Mouse (Mus musculus): ENCODE data around the gene Plekha8.

Plekha8 gene

DNA sequence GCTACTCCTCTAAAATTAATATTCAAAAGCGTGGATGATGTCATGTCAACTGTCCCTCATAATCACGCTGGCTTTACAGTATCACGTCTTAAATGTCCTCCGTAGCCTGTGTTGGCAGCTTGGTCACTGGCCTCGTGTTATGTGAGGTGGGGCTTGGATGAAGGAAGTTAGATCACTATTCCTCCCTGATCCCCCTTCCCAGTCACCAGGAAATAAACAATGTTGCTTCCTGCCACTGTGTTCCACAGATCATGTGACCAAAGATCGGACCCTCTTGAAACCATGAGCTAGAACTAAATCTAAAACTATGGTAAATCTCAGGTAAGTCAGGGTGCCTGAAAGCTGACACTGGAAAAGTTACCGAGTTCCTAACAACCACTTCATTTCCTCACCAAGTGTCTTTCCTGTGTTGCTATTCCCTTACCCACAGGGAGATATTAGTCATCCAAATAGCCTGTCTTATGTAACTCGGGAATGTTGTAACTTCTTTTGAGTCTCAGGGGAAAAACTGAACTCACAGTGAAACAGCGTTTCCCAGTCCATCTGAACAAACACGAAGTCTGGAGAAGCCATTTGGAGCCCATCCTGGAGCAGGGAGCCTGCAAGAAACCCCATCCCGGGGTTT is 60.7 kb downstream of the Plekha8 start:
- no peak for DNase-seq (ENCODE audit: low spot score)

DNA sequence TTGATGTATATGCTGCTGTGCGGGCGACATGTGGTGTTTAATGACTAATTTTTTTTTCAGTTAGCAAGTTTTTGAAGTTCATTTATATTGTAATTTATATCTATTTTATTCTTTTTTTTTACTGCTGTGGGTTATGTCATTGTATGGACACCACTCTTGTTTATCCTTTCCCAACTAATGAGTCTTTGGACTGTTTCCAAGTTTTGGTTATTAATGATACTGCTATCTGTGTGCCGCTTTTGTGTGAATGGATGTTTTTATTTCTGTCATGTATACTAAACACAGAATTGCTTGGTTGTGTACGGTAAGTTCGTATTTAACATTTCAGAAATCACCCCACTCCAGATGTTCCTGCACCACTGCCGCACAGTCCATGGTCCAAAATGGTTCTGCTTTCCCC is 63.0 kb downstream of the Plekha8 start:
- DNase-seq (ENCODE audit: low spot score): no peak

DNA sequence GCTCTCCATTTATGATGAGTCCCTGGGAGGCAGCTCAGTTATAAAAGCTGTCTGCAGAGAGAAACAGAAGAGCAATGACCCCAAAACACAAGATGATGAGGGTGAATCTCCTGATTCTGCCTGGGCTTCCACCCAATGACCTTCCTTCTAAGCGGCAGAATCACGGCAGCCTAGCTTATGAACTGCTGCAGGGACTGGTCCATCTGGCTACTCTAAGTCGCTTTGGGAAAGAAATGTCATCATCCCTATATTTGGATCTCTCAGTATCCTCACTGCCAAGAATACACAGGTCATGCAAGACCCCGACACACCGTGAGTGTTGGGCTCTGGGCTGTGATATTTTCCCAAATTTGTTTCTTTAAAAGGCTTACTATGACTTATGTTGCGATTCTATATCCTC is 75.0 kb downstream of the Plekha8 start:
- no peak for DNase-seq (ENCODE audit: low spot score)

DNA sequence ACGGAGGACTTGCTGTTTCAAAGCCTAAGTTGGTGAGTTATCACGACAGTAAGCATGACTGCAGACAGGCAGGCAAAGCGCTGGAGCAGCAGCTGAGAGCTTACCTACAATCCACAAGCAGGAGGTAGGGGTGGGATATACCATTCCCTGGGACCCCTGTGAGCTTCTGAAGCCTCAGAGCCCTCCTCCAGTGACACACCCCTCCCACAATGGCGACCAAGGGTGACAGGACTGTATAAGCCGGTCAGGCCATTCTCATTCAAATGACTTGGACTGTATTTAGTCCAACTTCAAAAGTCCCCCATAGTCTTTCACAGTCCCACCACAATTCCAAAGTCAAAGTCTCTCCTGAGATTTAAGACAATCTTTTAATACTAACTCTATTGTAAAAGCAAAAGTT is 78.0 kb downstream of the Plekha8 start:
- no peak for DNase-seq (ENCODE audit: low spot score)

GRCm38 (mm10) chr6:54679686-54680085 is 84.8 kb downstream of the Plekha8 start:
- no peak for DNase-seq (ENCODE audit: low spot score)

- DNase-seq (ENCODE audit: low spot score): peak; percentile 97
Measured at GRCm38 (mm10) chr6:54680891-54681745, 86.2 kb downstream of the Plekha8 start, which contains the start of gene Mturn. TSS of gene Mturn (plus strand) at chr6:54681624.

- peak; percentile 14 for DNase-seq (ENCODE audit: low spot score)
Measured at GRCm38 (mm10) chr6:54681746-54682428, 87.0 kb downstream of the Plekha8 start.

DNA sequence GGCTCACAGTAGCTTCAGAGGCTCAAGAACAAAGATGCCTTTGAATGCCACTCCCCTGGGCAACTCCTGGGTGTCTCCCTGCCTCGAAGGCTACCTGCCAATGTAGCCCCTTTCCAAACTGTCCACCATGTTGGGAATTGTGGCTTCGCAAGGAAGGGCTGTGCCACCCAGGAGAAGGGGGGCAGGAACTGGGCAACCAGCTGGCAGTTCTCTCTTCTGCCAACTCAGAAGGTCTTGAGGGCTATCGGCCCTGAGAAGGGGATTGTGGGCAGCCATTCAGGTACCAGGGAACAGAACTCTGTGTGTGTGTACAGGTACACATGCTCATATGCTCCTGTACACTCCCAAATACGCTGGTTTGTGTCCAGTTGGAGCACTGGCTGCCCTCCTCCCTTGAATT is 89.2 kb downstream of the Plekha8 start:
- no peak for DNase-seq (ENCODE audit: low spot score)

- no peak for DNase-seq (ENCODE audit: low spot score)
Measured at GRCm38 (mm10) chr6:54685103-54685502, 90.2 kb downstream of the Plekha8 start.

- DNase-seq (ENCODE audit: low spot score): no peak
Measured at GRCm38 (mm10) chr6:54685716-54686395, 90.9 kb downstream of the Plekha8 start.

DNA sequence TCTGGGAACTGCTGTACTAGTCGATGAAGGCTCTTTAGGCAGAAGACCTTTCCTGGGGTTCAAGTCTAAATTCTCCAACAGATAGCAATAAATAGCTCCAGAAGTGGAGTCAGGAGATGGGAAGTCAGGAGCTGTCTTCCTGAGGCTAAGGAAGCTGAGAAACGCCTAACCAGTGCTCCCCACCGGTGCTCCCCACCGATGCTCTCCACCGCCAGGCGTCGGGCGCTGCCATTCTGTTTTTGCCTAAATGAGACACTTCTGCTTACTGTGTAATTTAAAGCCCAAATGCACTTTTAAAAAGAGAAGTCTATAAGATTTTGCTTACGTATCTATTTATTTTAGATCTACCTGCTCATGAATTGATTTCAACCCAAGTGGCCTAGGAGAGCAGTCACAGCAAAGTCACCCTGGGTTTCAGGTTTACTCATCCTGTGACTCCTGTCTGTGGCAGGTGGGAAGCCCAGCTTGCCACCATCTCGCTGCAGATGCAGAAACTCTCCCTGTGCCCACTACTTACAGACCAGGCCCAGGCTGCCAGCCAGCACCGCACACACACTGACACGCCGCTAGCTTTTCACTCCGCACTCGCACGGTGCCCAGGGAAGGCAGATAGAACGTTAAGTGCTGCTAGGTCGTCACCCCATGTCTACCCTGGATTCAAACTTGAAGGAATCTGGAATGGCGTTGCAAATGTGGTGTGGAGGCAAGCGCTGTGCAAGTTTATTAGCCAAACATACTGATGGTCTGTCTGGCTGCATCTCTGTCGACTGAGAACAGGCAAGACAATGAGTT is 92.2 kb downstream of the Plekha8 start:
- DNase-seq (ENCODE audit: low spot score): no peak

GRCm38 (mm10) chr6:54688467-54689323 is 93.8 kb downstream of the Plekha8 start:
- DNase-seq (ENCODE audit: low spot score): no peak

DNA sequence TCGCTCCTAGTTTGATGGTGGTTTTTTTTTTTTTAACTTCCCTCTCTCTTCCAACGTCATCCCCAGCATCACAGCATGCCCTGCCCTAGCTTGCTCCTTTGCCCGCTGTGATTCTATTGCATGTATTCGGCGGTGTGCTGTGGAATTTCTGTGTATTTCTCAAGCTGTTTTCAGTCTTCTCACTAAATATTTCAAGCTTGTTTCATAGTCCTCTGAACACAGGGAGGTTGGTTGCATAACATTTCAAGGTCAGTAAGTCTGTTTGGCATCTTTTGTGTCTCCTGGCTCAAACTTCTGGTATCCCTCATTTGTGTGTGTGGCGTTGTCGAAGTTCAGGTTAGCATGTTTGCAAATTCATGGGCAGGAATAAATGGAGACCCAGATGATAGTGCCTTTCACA is 94.8 kb downstream of the Plekha8 start:
- no peak for DNase-seq (ENCODE audit: low spot score)

GRCm38 (mm10) chr6:54690838-54691237 is 95.9 kb downstream of the Plekha8 start:
- DNase-seq (ENCODE audit: low spot score): no peak

GRCm38 (mm10) chr6:54691368-54692116 is 96.6 kb downstream of the Plekha8 start:
- DNase-seq (ENCODE audit: low spot score): no peak

DNA sequence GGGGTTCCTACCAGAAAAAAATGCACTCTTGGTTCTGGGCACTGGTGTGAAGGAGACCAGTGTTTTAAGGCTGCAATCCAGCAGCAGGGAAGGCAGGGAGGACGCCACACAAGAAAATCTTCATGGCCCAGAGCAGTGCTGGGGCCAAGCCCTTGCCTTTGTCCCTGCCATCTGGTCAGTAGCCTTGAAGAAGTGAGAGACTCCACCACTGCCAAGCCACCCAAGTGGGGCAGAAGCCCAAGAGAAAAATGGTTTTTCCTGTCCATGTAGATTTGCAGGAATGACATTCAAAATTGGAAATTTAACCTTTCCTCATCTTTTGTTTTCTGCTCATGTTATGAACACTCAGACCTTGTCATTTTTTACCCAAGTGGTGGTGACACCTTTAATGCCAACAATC is 97.3 kb downstream of the Plekha8 start:
- no peak for DNase-seq (ENCODE audit: low spot score)

GRCm38 (mm10) chr6:54693286-54693685 is 98.4 kb downstream of the Plekha8 start:
- no peak for DNase-seq (ENCODE audit: low spot score)
